Mouse (Mus musculus): ENCODE measurements around the gene Prelid1. TPM values are rescaled to one million over a fixed set of nuclear protein-coding genes. Genes with fewer than 3 reads are reported as not detected.

Prelid1 gene
- polyA plus RNA-seq, 1 experiment from 2014 or later, result 183 TPM

- Histone ChIP-seq H3K27ac (no peak overlapping the region), H3K4me3 (ENCODE audit: inconsistent target) (no peak overlapping the region), H3K36me3 (ENCODE audit: inconsistent target) (peaks cover 14% of the 10 kb centered on the region; the same call in 1 of the 2 replicates), H3K79me2 (ENCODE audit: inconsistent target) (peaks cover 25% of the 10 kb centered on the region)
- WGBS (ENCODE audit: missing documents), result 2% methylated on average over 5 of the region's 8 CpGs
These were observed 7.3 kb downstream of the Prelid1 start for GRCm38 (mm10) chr13:55327633-55328032.

GRCm38 (mm10) chr13:55328171-55328570 is 7.9 kb downstream of the Prelid1 start:
- H3K27ac ChIP-seq, result no peak overlapping the region
- WGBS (ENCODE audit: missing documents), result 97% methylated on average over 6 of the region's 6 CpGs
- no peak overlapping the region for H3K4me3 ChIP-seq (ENCODE audit: inconsistent target)
- peaks cover 14% of the 10 kb centered on the region; the same call in 1 of the 2 replicates for H3K36me3 ChIP-seq (ENCODE audit: inconsistent target)
- peaks cover 20% of the 10 kb centered on the region for H3K79me2 ChIP-seq (ENCODE audit: inconsistent target)

- no peak overlapping the region for H3K27ac ChIP-seq
These were observed 8.3 kb downstream of the Prelid1 start for GRCm38 (mm10) chr13:55328641-55329040.

GRCm38 (mm10) chr13:55329109-55329682 is 8.9 kb downstream of the Prelid1 start:
- H3K4me3 ChIP-seq (ENCODE audit: inconsistent target), result peak overlapping the region; percentile 44
- H3K36me3 ChIP-seq (ENCODE audit: inconsistent target), result peaks cover 4% of the 10 kb centered on the region; the same call in 1 of the 2 replicates
- 0 out of 2 replicates have a peak overlapping the region, but pooled peaks have one; percentile 8 for H3K27ac ChIP-seq
- 0% methylated on average over 21 of the region's 29 CpGs for WGBS (ENCODE audit: missing documents)
- H3K79me2 ChIP-seq (ENCODE audit: inconsistent target), result peaks cover 10% of the 10 kb centered on the region

More at GRCm38 (mm10) chr13:55328641-55329040, 8.3 kb downstream of the Prelid1 start:
- Histone ChIP-seq H3K4me3 (ENCODE audit: inconsistent target) (peak overlapping the region; percentile 44; the same call in 1 of the 2 replicates), H3K79me2 (ENCODE audit: inconsistent target) (peaks cover 15% of the 10 kb centered on the region), H3K36me3 (ENCODE audit: inconsistent target) (peaks cover 10% of the 10 kb centered on the region; the same call in 1 of the 2 replicates)
- WGBS (ENCODE audit: missing documents), result 96% methylated on average over 4 of the region's 4 CpGs

- WGBS (ENCODE audit: missing documents), result under 1% methylated on average over 53 of the region's 82 CpGs
- peak within 1 kb of the TSS; percentile 65 for H3K27ac ChIP-seq
- H3K4me3 ChIP-seq (ENCODE audit: inconsistent target), result peak within 1 kb of the TSS; percentile 44
- no peaks in the 10 kb centered on the region for H3K36me3 ChIP-seq (ENCODE audit: inconsistent target)
- H3K79me2 ChIP-seq (ENCODE audit: inconsistent target), result peaks cover 6% of the 10 kb centered on the region; the same call in 1 of the 2 replicates
These were observed 9.6 kb downstream of the Prelid1 start, which contains the start of gene Mxd3 for GRCm38 (mm10) chr13:55329683-55330566. Mxd3 (minus strand) TSS chr13:55329823.

GRCm38 (mm10) chr13:55330567-55331400 is 10.5 kb downstream of the Prelid1 start:
- Histone ChIP-seq H3K4me3 (ENCODE audit: inconsistent target) (peak overlapping the region; percentile 30), H3K36me3 (ENCODE audit: inconsistent target) (no peaks in the 10 kb centered on the region), H3K79me2 (ENCODE audit: inconsistent target) (peaks cover 6% of the 10 kb centered on the region; the same call in 1 of the 2 replicates), H3K27ac (peak overlapping the region; percentile 65)
- WGBS (ENCODE audit: missing documents), result 84% methylated on average over 13 of the region's 14 CpGs

- Histone ChIP-seq H3K27ac (no peak overlapping the region), H3K4me3 (ENCODE audit: inconsistent target) (no peak overlapping the region), H3K36me3 (ENCODE audit: inconsistent target) (no peaks in the 10 kb centered on the region), H3K79me2 (ENCODE audit: inconsistent target) (peaks cover 6% of the 10 kb centered on the region; the same call in 1 of the 2 replicates)
- 97% methylated on average over 3 of the region's 3 CpGs for WGBS (ENCODE audit: missing documents)
These were observed 12.0 kb downstream of the Prelid1 start for GRCm38 (mm10) chr13:55332331-55332730.

GRCm38 (mm10) chr13:55335701-55336100 is 15.4 kb downstream of the Prelid1 start:
- WGBS (ENCODE audit: missing documents), result 95% methylated on average over 4 of the region's 4 CpGs
- Histone ChIP-seq H3K36me3 (ENCODE audit: inconsistent target) (no peaks in the 10 kb centered on the region), H3K4me3 (ENCODE audit: inconsistent target) (no peak overlapping the region), H3K79me2 (ENCODE audit: inconsistent target) (no peaks in the 10 kb centered on the region), H3K27ac (no peak overlapping the region)

GRCm38 (mm10) chr13:55337341-55337975 is 17.2 kb downstream of the Prelid1 start:
- H3K27ac ChIP-seq, result no peak overlapping the region
- WGBS (ENCODE audit: missing documents), result 95% methylated on average over 10 of the region's 10 CpGs
- no peak overlapping the region for H3K4me3 ChIP-seq (ENCODE audit: inconsistent target)
- no peaks in the 10 kb centered on the region for H3K79me2 ChIP-seq (ENCODE audit: inconsistent target)
- no peaks in the 10 kb centered on the region for H3K36me3 ChIP-seq (ENCODE audit: inconsistent target)

GRCm38 (mm10) chr13:55338131-55339054 is 18.1 kb downstream of the Prelid1 start:
- Histone ChIP-seq H3K79me2 (ENCODE audit: inconsistent target) (no peaks in the 10 kb centered on the region), H3K27ac (no peak overlapping the region), H3K36me3 (ENCODE audit: inconsistent target) (no peaks in the 10 kb centered on the region), H3K4me3 (ENCODE audit: inconsistent target) (no peak overlapping the region)
- WGBS (ENCODE audit: missing documents), result 83% methylated on average over 12 of the region's 12 CpGs

GRCm38 (mm10) chr13:55339259-55339658 is 19.0 kb downstream of the Prelid1 start:
- Histone ChIP-seq H3K79me2 (ENCODE audit: inconsistent target) (no peaks in the 10 kb centered on the region), H3K4me3 (ENCODE audit: inconsistent target) (no peak overlapping the region), H3K27ac (no peak overlapping the region), H3K36me3 (ENCODE audit: inconsistent target) (no peaks in the 10 kb centered on the region)
- 54% methylated on average over 2 of the region's 2 CpGs for WGBS (ENCODE audit: missing documents)

- no peak overlapping the region for H3K27ac ChIP-seq
- no peaks in the 10 kb centered on the region for H3K79me2 ChIP-seq (ENCODE audit: inconsistent target)
- no peak overlapping the region for H3K4me3 ChIP-seq (ENCODE audit: inconsistent target)
- peaks cover 27% of the 10 kb centered on the region for H3K36me3 ChIP-seq (ENCODE audit: inconsistent target)
- WGBS (ENCODE audit: missing documents), result 80% methylated on average over 9 of the region's 11 CpGs
These were observed 22.2 kb downstream of the Prelid1 start for GRCm38 (mm10) chr13:55342469-55342868.

- Histone ChIP-seq H3K79me2 (ENCODE audit: inconsistent target) (no peaks in the 10 kb centered on the region), H3K36me3 (ENCODE audit: inconsistent target) (peaks cover 43% of the 10 kb centered on the region), H3K4me3 (ENCODE audit: inconsistent target) (no peak overlapping the region), H3K27ac (no peak overlapping the region)
- WGBS (ENCODE audit: missing documents), result 90% methylated on average over 7 of the region's 7 CpGs
These were observed 24.0 kb downstream of the Prelid1 start for GRCm38 (mm10) chr13:55344286-55344685.

Measured in macrophage (primary cell).